Mouse (Mus musculus) lung, embryonic 14.5 days (tissue): ENCODE measurements around the gene Defb13. TPM values are rescaled to one million over a fixed set of nuclear protein-coding genes. Genes with fewer than 3 reads are reported as not detected.
"Not testable (repeated sequence)": the region's sequence is repeated elsewhere in the genome, so short reads cannot be mapped to it uniquely, and the experiment has no call there.

ENCODE experiments used
- ATAC-seq: fragments of 200-750 bp; cut with Nextera tagmentation; 2 replicates; pipeline ENCODE4 v1.8.0; 2017; ENCODE audit warnings: mild to moderate bottlenecking, moderate TSS enrichment, moderate library complexity; ENCODE audit not compliant: insufficient read depth
- DNase-seq: peaks from one replicate; pipeline ENCODE4 v3.0.0-alpha.2; 2015
- H3K27ac ChIP-seq: fragments of 300-500 bp; sonication (generic); 2 replicates; pipeline ENCODE4 v1.5.1; 2014; ENCODE audit warnings: low read depth, mild to moderate bottlenecking, moderate library complexity
- H3K27me3 ChIP-seq: fragments of 300-500 bp; sonication (generic); 2 replicates; pipeline ENCODE4 v1.6.1; 2014; ENCODE audit warnings: low read length, control low read depth; ENCODE audit not compliant: insufficient read depth
- H3K36me3 ChIP-seq: fragments of 300-500 bp; sonication (generic); 2 replicates; pipeline ENCODE4 v1.6.1; 2014; ENCODE audit warnings: control low read depth; ENCODE audit not compliant: insufficient read depth
- H3K4me1 ChIP-seq: fragments of 300-500 bp; sonication (generic); 2 replicates; pipeline ENCODE4 v1.6.1; 2014; ENCODE audit warnings: antibody characterized with exemption, control low read depth; ENCODE audit not compliant: insufficient read depth
- H3K4me2 ChIP-seq: fragments of 300-500 bp; sonication (generic); 2 replicates; pipeline ENCODE4 v1.6.1; 2014; ENCODE audit warnings: mild to moderate bottlenecking
- H3K4me3 ChIP-seq: fragments of 300-500 bp; sonication (generic); 2 replicates; pipeline ENCODE4 v1.5.1; 2014; ENCODE audit warnings: low read depth, low read length
- H3K9ac ChIP-seq: fragments of 300-500 bp; sonication (generic); 2 replicates; pipeline ENCODE4 v1.6.1; 2014
- H3K9me3 ChIP-seq: fragments of 300-500 bp; sonication (generic); 2 replicates; pipeline ENCODE4 v1.6.1; 2016; ENCODE audit warnings: low read depth, low read length, control low read depth
- CTCF ChIP-seq: IDR thresholded peaks from 2 replicates; pipeline ENCODE4 v1.5.1; 2016; ENCODE audit warnings: antibody characterized with exemption, low read depth
- WGBS: fragments of 180-500 bp; shearing (Covaris S2); extraction: QIAGEN DNeasy Blood & Tissue Kit; methylation state at CpG from one replicate; pipeline ENCODE4 v1.1.7; 2014; 5-methylcytosine and 5-hydroxymethylcytosine counted together
- polyA plus RNA-seq: library from polyadenylated mRNA; unstranded; fragments of >200 nt; fragmentation: Nextera tagmentation; extraction: Ambion mirVana; gene quantifications from 2 replicates; pipeline ENCODE4 v1.2.1, GENCODE M21; 2014

Gene Defb13
- not detected in 2 replicates for polyA plus RNA-seq

DNA sequence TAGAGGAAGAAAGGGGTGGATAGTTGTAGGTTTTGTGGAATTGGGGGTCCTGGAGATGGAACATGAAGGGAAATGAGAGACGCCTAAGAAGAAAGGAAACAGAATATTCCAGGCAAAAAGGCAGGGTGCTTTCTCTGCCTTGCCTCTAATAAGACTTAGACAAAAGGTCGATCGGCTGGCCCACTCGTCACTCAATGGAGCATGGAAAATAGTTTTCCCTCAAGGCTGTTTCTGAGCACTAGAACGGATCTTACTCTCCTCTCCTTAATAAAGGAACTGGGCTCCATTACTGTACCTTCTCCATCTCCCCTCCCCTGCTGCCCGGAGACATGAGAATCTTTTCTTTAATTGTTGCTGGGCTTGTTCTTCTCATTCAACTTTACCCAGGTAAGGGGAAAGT lies at the start of gene Defb13:
Gene Defb13, plus strand, starts transcription at position 301 of the 400 bp plus-strand sequence.
- Histone ChIP-seq H3K4me1 (no peaks in the 10 kb centered on the region), H3K4me3 (no peak within 1 kb of the TSS), H3K27ac (no peak within 1 kb of the TSS), H3K4me2 (no peak within 1 kb of the TSS), H3K9me3 (no peaks in the 10 kb centered on the region), H3K36me3 (no peaks in the 10 kb centered on the region), H3K9ac (no peak within 1 kb of the TSS), H3K27me3 (no peaks in the 10 kb centered on the region)
- TF ChIP-seq CTCF, result no peak
- DNase-seq, result no peak
- 83% methylated on average over 6 of the region's 6 CpGs for WGBS
- no peak for ATAC-seq

- H3K9ac ChIP-seq, H3K4me2 ChIP-seq, H3K36me3 ChIP-seq, H3K4me1 ChIP-seq, ATAC-seq, H3K4me3 ChIP-seq, DNase-seq, H3K27ac ChIP-seq, H3K27me3 ChIP-seq, H3K9me3 ChIP-seq: not testable (repeated sequence)
Measured at GRCm38 (mm10) chr8:21906290-21906689, 40.3 kb upstream of the Defb13 start, which contains the start of gene Defb11. TSS of gene Defb11 (minus strand) at chr8:21906412.

DNA sequence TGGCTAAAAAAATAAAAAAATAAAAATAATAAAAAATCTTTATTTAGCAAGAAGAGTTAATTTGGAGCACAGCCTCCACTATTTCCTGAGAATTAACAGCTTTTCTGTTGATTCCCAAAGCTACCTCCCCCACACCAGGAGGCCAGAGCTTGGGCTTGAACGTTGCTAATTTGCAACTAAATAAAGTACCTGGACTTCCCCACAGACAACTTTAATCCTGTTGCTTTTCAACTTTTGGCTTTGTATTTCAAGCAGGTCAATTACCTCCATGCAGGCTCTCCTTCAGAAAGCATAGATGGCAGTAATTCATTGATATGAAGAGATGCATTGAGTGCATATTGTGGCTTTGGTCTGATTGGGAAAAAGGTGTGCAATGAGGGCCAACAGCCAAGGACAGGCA lies 34.6 kb upstream of the Defb13 start:
- Histone ChIP-seq H3K27me3 (no peaks in the 10 kb centered on the region), H3K4me3 (no peak overlapping the region), H3K9me3 (no peaks in the 10 kb centered on the region), H3K9ac (no peak overlapping the region), H3K27ac (no peak overlapping the region), H3K36me3 (no peaks in the 10 kb centered on the region), H3K4me2 (no peak overlapping the region), H3K4me1 (no peaks in the 10 kb centered on the region)
- ATAC-seq (no peak), DNase-seq (no peak)
- 24% methylated on average over 1 of the region's 1 CpGs for WGBS
- TF ChIP-seq CTCF, result no peak

DNA sequence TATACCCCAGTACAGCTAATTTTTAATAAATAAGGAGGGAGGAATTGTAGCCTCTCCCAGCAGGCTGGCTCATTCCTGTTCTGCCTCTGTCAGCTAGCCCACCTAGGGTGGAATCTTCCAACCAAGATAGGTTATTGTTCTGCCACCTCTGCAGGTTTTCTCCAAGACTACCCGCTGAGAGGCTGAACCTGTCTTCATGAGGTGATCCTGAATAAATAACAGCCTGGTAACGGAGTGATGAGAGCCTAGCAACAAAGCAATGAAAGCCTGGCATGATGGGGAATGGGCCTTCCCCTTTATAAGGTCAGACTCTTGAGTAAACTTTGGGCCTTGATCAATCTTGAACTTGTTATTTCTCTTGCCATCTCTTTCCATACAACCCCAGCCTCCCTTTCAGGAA lies 34.0 kb upstream of the Defb13 start:
- Histone ChIP-seq H3K9ac (no peak overlapping the region), H3K4me2 (no peak overlapping the region), H3K4me3 (no peak overlapping the region), H3K27ac (no peak overlapping the region), H3K4me1 (no peaks in the 10 kb centered on the region), H3K27me3 (no peaks in the 10 kb centered on the region), H3K9me3 (no peaks in the 10 kb centered on the region), H3K36me3 (no peaks in the 10 kb centered on the region)
- 23% methylated on average over 2 of the region's 2 CpGs for WGBS
- no peak for TF ChIP-seq CTCF
- DNase-seq (no peak), ATAC-seq (no peak)

- no peak overlapping the region for H3K4me3 ChIP-seq
- no peak for DNase-seq
- H3K36me3 ChIP-seq, result no peaks in the 10 kb centered on the region
- no peaks in the 10 kb centered on the region for H3K4me1 ChIP-seq
- H3K27ac ChIP-seq, result no peak overlapping the region
- H3K9ac ChIP-seq, result no peak overlapping the region
- no peak for ATAC-seq
- TF ChIP-seq CTCF, result no peak
- no peak overlapping the region for H3K4me2 ChIP-seq
- no peaks in the 10 kb centered on the region for H3K27me3 ChIP-seq
- 66% methylated on average over 3 of the region's 3 CpGs for whole genome bisulfite sequencing
- H3K9me3 ChIP-seq, result no peaks in the 10 kb centered on the region
Measured at GRCm38 (mm10) chr8:21915625-21916024, 30.9 kb upstream of the Defb13 start.

DNA sequence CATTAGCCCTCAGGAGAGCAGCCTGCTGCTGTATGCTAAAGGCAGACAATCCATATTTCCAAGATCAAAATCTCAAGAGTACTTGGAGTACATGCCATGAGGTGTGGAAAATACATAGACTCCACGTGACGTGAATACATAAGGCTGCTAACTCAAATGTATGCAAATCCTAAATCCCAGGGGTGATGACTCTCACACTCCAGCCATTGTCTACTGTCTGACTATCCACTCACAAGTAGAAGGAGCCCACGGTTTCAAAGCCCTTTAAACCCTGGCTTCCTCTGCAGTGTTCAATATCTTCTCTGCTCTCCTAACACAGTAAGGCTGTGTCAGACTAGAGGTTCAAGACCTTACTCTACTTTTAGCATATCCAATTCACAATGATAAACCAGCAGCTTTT lies 15.8 kb upstream of the Defb13 start:
- not testable (repeated sequence) for H3K4me1 ChIP-seq, H3K4me2 ChIP-seq, DNase-seq, H3K4me3 ChIP-seq, H3K9me3 ChIP-seq, H3K36me3 ChIP-seq, ATAC-seq, H3K9ac ChIP-seq, H3K27me3 ChIP-seq, H3K27ac ChIP-seq
- WGBS, result 78% methylated on average over 3 of the region's 3 CpGs

GRCm38 (mm10) chr8:21932610-21933009 lies 14.0 kb upstream of the Defb13 start, which contains the start of gene Defb15:
TSS of gene Defb15 (minus strand) at chr8:21932710.
- Histone ChIP-seq H3K9ac (no peak within 1 kb of the TSS), H3K27me3 (no peaks in the 10 kb centered on the region), H3K36me3 (no peaks in the 10 kb centered on the region), H3K4me3 (no peak within 1 kb of the TSS), H3K4me1 (no peaks in the 10 kb centered on the region), H3K9me3 (no peaks in the 10 kb centered on the region), H3K4me2 (no peak within 1 kb of the TSS), H3K27ac (no peak within 1 kb of the TSS)
- DNase-seq, result no peak
- no peak for ATAC-seq
- TF ChIP-seq CTCF, result no peak
- 88% methylated on average over 6 of the region's 6 CpGs for WGBS

GRCm38 (mm10) chr8:21938052-21938451 lies 8.5 kb upstream of the Defb13 start, which contains the start of gene Defb35:
TSS of gene Defb35 (plus strand) at chr8:21938352.
- not testable (repeated sequence) for H3K4me2 ChIP-seq, H3K9ac ChIP-seq, H3K36me3 ChIP-seq, H3K27me3 ChIP-seq, H3K27ac ChIP-seq, H3K9me3 ChIP-seq, H3K4me3 ChIP-seq, ATAC-seq, DNase-seq, H3K4me1 ChIP-seq
- 81% methylated on average over 4 of the region's 4 CpGs for WGBS
